Mouse (Mus musculus): ENCODE measurements around the gene Gm28053. TPM values are rescaled to one million over a fixed set of nuclear protein-coding genes. Genes with fewer than 3 reads are reported as not detected.
"Not testable (repeated sequence)": the region's sequence is repeated elsewhere in the genome, so short reads cannot be mapped to it uniquely, and the experiment has no call there.

The Gm28053 gene
- polyA plus RNA-seq, 1 experiment: 0.43 TPM

DNA sequence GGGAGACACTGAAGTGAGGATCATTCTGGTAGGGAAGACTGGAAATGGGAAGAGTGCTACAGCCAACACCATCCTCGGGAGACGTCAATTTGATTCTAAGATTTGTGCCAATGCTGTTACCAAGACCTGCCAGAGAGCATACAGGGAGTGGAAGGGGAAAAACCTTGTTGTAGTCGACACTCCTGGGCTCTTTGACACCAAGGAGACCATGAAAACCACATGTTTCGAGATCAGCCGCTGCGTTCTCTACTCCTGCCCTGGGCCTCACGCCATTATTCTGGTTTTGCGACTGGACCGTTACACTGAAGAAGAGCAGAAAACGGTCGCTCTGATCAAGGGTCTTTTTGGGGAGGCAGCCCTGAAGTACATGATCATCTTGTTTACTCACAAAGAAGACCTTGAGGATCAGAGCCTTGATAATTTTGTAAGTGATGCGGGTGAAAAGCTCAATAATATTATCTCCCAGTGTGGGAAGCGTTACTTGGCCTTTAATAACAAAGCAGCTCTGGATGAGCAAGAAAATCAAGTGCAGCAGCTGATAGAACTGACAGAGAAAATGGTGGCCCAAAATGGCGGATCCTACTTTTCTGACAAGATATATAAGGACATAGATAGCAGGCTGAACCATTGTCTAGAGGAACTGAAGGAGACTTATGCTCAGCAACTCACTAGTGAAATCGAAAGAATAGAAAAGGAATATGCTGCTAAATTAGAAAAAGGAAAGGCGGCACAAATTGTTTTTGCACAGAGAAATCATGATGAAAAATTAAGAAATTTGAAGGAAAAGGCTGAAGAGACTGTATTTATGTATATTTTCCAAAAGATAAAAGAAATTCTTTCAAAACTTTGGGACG is 40.7 kb upstream of the Gm28053 start:
- peak overlapping the region; percentile 81 for H3K27ac ChIP-seq (ENCODE audit: insufficient read depth, low read length)
- TF ChIP-seq POLR2A (IDR thresholded peaks at IDR 0.05; ENCODE audit: low read depth, low read length) (no peak), CTCF (IDR thresholded peaks at IDR 0.05; ENCODE audit: extremely low read depth, insufficient read depth, insufficient read length, insufficient replicate concordance) (no peak)
- H3K27me3 ChIP-seq (ENCODE audit: control insufficient read depth, insufficient read depth, low read length): no peaks in the 10 kb centered on the region
- no peak for DNase-seq (ENCODE audit: low read depth in 1 of 2, low spot score in 2 of 2)
- peaks cover 3% of the 10 kb centered on the region; the same call in 1 of the 2 replicates for H3K36me3 ChIP-seq (ENCODE audit: control insufficient read depth, insufficient read depth, low read length)
- H3K4me3 ChIP-seq (ENCODE audit: extremely low read depth, insufficient read depth, insufficient read length): peak overlapping the region; percentile 39
- peaks cover 28% of the 10 kb centered on the region for H3K4me1 ChIP-seq (ENCODE audit: control insufficient read depth, insufficient read depth, insufficient read length)
- WGBS: 57% methylated on average over 17 of the region's 17 CpGs

DNA sequence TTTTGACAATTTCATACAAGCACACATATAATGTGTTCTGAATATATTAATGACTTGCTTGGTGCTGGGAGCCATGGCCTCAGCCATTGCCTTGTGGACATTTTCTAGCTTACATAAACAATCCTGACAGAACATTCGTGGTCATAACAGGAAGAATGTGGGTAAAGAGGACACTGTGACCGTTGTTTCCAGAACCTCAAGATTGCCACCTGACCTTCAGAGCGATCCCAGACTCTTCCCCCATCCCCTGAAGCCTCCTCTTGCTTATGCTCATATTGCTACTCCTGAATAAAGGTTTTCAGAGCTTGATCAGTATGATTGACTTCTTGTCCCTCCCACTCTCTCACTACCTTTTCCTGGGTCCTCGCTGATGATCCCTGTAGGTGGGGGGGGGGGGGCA is 40.0 kb upstream of the Gm28053 start:
- TF ChIP-seq CTCF (IDR thresholded peaks at IDR 0.05; ENCODE audit: extremely low read depth, insufficient read depth, insufficient read length, insufficient replicate concordance) (no peak), POLR2A (IDR thresholded peaks at IDR 0.05; ENCODE audit: low read depth, low read length) (no peak)
- Histone ChIP-seq H3K36me3 (ENCODE audit: control insufficient read depth, insufficient read depth, low read length) (peaks cover 3% of the 10 kb centered on the region; the same call in 1 of the 2 replicates), H3K27ac (ENCODE audit: insufficient read depth, low read length) (peak overlapping the region; percentile 56; the same call in 1 of the 2 replicates), H3K4me3 (ENCODE audit: extremely low read depth, insufficient read depth, insufficient read length) (no peak overlapping the region; the same call in 1 of the 2 replicates), H3K27me3 (ENCODE audit: control insufficient read depth, insufficient read depth, low read length) (no peaks in the 10 kb centered on the region), H3K4me1 (ENCODE audit: control insufficient read depth, insufficient read depth, insufficient read length) (peaks cover 28% of the 10 kb centered on the region)
- DNase-seq (ENCODE audit: low read depth in 1 of 2, low spot score in 2 of 2): no peak
- WGBS: 23% methylated on average over 4 of the region's 4 CpGs

DNA sequence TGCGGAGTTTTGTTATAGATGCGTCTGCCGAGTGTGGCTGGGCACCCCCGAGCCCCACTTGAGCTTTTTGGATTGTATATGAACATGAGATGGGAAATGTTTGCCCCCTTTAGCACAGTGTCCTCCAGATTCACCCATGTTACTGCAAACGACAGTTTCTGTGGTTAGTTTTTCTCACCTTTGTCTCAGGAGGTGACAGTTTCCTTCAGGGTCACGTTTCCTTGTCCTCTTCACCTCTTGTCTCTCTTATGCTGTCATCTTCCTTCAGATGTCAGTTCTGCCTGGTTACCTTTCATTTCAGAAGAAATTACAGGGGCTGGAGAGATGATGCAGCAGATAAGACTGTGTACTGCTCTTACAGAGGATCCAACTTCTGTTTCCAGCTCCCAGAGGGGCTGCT is 38.7 kb upstream of the Gm28053 start:
- Histone ChIP-seq H3K4me3 (ENCODE audit: extremely low read depth, insufficient read depth, insufficient read length) (no peak overlapping the region), H3K36me3 (ENCODE audit: control insufficient read depth, insufficient read depth, low read length) (peaks cover 3% of the 10 kb centered on the region; the same call in 1 of the 2 replicates), H3K27me3 (ENCODE audit: control insufficient read depth, insufficient read depth, low read length) (no peaks in the 10 kb centered on the region), H3K4me1 (ENCODE audit: control insufficient read depth, insufficient read depth, insufficient read length) (peaks cover 25% of the 10 kb centered on the region), H3K27ac (ENCODE audit: insufficient read depth, low read length) (peak overlapping the region; percentile 74)
- DNase-seq (ENCODE audit: low read depth in 1 of 2, low spot score in 2 of 2): no peak
- TF ChIP-seq CTCF (IDR thresholded peaks at IDR 0.05; ENCODE audit: extremely low read depth, insufficient read depth, insufficient read length, insufficient replicate concordance) (no peak), POLR2A (IDR thresholded peaks at IDR 0.05; ENCODE audit: low read depth, low read length) (no peak)
- WGBS: 51% methylated on average over 6 of the region's 6 CpGs

DNA sequence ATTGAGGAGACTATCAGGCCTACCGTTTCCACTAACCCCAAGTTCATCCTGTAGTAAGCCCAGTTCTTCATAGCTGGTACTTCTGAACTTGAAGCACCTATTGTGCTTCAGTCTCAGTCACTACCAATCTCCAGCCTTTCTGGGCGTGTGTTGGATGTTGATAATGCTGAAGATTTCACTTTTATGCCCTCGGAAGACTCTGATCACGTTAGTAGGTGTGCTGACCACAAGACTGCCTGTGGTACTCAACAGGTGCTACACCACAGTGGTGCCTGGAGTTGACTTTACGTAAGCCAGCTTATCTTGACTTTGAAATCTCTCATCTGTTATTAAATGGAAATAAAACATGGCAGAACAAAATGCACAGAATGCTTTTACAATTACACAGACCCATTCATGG is 38.0 kb upstream of the Gm28053 start:
- WGBS: 43% methylated on average over 5 of the region's 5 CpGs
- H3K4me3 ChIP-seq (ENCODE audit: extremely low read depth, insufficient read depth, insufficient read length): no peak overlapping the region
- TF ChIP-seq POLR2A (IDR thresholded peaks at IDR 0.05; ENCODE audit: low read depth, low read length) (no peak), CTCF (IDR thresholded peaks at IDR 0.05; ENCODE audit: extremely low read depth, insufficient read depth, insufficient read length, insufficient replicate concordance) (no peak)
- H3K36me3 ChIP-seq (ENCODE audit: control insufficient read depth, insufficient read depth, low read length): peaks cover 3% of the 10 kb centered on the region; the same call in 1 of the 2 replicates
- H3K4me1 ChIP-seq (ENCODE audit: control insufficient read depth, insufficient read depth, insufficient read length): peaks cover 22% of the 10 kb centered on the region
- H3K27me3 ChIP-seq (ENCODE audit: control insufficient read depth, insufficient read depth, low read length): no peaks in the 10 kb centered on the region
- peak overlapping the region; percentile 66; the same call in 1 of the 2 replicates for H3K27ac ChIP-seq (ENCODE audit: insufficient read depth, low read length)
- no peak for DNase-seq (ENCODE audit: low read depth in 1 of 2, low spot score in 2 of 2)

DNA sequence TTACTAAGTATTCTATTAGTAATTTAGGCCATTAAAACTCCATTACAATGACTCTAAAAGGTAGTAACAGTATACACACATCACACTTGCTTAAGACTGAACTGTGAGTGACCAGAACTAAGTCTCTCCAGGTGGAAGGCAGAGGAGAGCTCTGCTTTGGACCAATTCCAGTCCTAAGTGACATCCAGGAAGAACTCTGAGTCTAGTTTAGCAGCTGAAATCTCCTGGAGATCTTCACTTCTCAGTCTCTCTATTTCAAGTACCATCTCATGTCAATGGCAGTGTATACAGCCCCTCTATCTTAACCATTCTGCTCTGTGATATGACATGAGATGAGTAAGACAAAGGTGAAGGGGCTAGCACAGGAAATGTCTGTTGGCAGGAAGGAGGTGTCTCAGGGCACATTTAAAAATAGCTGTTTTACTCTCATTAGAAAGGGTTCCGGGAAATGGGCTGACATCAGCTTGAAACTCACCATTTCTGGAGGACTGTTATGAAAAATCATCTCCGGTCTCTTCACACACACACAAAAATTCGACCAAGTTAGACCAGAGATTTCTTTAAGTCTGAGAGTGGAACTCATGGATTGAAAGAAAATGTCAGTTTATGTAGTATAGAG is 36.8 kb upstream of the Gm28053 start:
- WGBS: 5% methylated on average over 3 of the region's 3 CpGs
- no peaks in the 10 kb centered on the region for H3K27me3 ChIP-seq (ENCODE audit: control insufficient read depth, insufficient read depth, low read length)
- H3K36me3 ChIP-seq (ENCODE audit: control insufficient read depth, insufficient read depth, low read length): peaks cover 3% of the 10 kb centered on the region
- H3K27ac ChIP-seq (ENCODE audit: insufficient read depth, low read length): peak overlapping the region; percentile 83
- no peak for DNase-seq (ENCODE audit: low read depth in 1 of 2, low spot score in 2 of 2)
- TF ChIP-seq POLR2A (IDR thresholded peaks at IDR 0.05; ENCODE audit: low read depth, low read length): no peak
- TF ChIP-seq CTCF (IDR thresholded peaks at IDR 0.05; ENCODE audit: extremely low read depth, insufficient read depth, insufficient read length, insufficient replicate concordance): no peak
- H3K4me3 ChIP-seq (ENCODE audit: extremely low read depth, insufficient read depth, insufficient read length): no peak overlapping the region
- H3K4me1 ChIP-seq (ENCODE audit: control insufficient read depth, insufficient read depth, insufficient read length): peaks cover 25% of the 10 kb centered on the region

DNA sequence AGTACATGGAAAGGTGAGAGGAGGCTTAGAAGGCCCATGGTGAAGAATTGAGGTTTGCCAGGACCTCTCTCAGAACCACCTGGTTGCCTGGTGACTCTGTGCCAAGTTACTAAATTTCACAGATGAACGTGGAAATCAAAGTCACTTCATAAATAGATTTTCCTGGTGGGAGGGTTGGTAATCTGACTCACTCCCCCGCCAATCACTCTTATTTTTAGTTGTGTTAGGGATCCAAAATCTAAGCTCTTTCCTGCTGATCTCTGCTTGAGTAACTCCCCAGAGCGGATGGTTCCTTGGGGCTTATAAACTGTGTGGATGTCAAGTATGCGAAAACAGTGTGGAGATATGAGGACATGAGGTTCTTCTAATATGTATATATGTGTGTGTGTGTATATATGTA is 36.1 kb upstream of the Gm28053 start:
- Histone ChIP-seq H3K27ac (ENCODE audit: insufficient read depth, low read length) (peak overlapping the region; percentile 60), H3K4me3 (ENCODE audit: extremely low read depth, insufficient read depth, insufficient read length) (no peak overlapping the region), H3K36me3 (ENCODE audit: control insufficient read depth, insufficient read depth, low read length) (peaks cover 7% of the 10 kb centered on the region), H3K27me3 (ENCODE audit: control insufficient read depth, insufficient read depth, low read length) (no peaks in the 10 kb centered on the region), H3K4me1 (ENCODE audit: control insufficient read depth, insufficient read depth, insufficient read length) (peaks cover 30% of the 10 kb centered on the region)
- TF ChIP-seq POLR2A (IDR thresholded peaks at IDR 0.05; ENCODE audit: low read depth, low read length) (no peak), CTCF (IDR thresholded peaks at IDR 0.05; ENCODE audit: extremely low read depth, insufficient read depth, insufficient read length, insufficient replicate concordance) (no peak)
- DNase-seq (ENCODE audit: low read depth in 1 of 2, low spot score in 2 of 2): no peak
- WGBS: 36% methylated on average over 4 of the region's 4 CpGs

DNA sequence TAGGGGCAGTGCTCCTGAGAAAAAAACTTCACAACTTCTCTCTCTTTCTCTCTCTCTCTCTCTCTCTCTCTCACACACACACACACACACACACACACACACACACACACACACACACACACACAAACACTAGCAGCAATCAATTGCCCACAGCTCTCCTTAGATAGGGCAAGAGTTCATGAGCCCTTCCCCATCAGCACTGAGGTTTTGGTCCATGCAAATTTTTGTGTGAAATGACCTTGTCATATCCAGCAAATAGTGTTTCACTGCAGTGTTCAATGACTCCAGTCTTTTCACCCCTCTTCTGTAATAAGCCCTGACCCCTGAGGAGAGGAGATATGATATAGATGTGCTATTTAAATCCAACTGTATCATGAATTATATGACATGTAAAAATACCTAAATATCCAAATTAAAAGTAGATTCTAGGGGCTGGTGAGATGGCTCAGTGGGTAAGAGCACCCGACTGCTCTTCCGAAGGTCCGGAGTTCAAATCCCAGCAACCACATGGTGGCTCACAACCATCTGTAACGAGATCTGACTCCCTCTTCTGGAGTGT is 35.1 kb upstream of the Gm28053 start:
- not testable (repeated sequence) for H3K27me3 ChIP-seq (ENCODE audit: control insufficient read depth, insufficient read depth, low read length); H3K36me3 ChIP-seq (ENCODE audit: control insufficient read depth, insufficient read depth, low read length); DNase-seq (ENCODE audit: low read depth in 1 of 2, low spot score in 2 of 2); H3K4me3 ChIP-seq (ENCODE audit: extremely low read depth, insufficient read depth, insufficient read length)
- Histone ChIP-seq H3K27ac (ENCODE audit: insufficient read depth, low read length) (peak overlapping the region; percentile 40), H3K4me1 (ENCODE audit: control insufficient read depth, insufficient read depth, insufficient read length) (peaks cover 30% of the 10 kb centered on the region)
- WGBS: 85% methylated on average over 4 of the region's 4 CpGs
